Mouse (Mus musculus) thymus, postnatal 25 days (tissue): ENCODE data around the gene Mrps23.
"Not testable (repeated sequence)": the region's sequence is repeated elsewhere in the genome, so short reads cannot be mapped to it uniquely, and the experiment has no call there.

Source experiments
- DNase-seq: peaks from one replicate; pipeline ENCODE4 v3.0.0; 2022

Gene Mrps23

GRCm38 (mm10) chr11:88180467-88180958 is 23.7 kb upstream of the Mrps23 start:
- no peak for DNase-seq

GRCm38 (mm10) chr11:88180959-88181619 is 23.1 kb upstream of the Mrps23 start:
- no peak for DNase-seq

DNA sequence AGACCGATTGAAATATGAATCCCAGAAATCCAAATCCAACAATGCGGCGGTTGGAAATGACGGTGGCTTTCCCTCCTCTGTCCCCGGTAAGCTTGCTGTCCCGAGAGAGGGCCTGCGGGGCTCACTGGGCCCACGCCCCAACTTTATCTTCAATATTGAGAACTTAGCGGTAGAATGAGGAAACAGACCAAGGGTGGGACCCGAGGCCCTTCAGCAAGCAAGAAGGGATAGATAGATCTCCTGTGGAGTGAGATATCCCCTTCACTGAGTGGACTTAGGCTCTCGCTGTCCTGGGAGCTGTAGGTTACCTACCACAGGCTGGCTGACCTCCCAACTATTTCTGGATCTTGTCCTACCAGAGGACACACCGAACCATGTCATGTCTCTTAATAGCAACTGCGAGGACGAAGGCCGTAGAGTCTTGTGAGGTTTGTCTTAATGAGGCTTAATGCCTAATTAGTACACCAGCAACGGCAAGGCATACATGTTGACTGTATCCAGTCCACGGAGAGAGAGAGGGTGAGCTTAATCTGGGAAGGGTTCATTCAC is 19.5 kb upstream of the Mrps23 start:
- DNase-seq = no peak

GRCm38 (mm10) chr11:88186078-88186946 is 17.9 kb upstream of the Mrps23 start:
- DNase-seq = no peak

DNA sequence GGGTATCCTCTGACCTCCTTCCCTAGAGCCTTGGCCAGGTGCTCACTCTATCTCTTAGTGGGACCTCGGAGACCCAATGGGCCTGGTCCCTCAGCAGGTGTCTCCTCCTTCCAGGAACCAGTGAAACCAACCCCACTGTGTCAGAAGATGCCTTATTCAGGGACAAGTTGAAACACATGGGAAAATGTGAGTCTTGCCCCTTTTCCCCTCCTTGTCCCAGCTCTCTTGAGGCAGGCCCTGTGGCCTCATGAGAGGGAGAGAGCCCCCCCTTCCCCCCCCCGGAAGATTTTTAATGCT is 17.3 kb upstream of the Mrps23 start:
- DNase-seq = no peak

DNA sequence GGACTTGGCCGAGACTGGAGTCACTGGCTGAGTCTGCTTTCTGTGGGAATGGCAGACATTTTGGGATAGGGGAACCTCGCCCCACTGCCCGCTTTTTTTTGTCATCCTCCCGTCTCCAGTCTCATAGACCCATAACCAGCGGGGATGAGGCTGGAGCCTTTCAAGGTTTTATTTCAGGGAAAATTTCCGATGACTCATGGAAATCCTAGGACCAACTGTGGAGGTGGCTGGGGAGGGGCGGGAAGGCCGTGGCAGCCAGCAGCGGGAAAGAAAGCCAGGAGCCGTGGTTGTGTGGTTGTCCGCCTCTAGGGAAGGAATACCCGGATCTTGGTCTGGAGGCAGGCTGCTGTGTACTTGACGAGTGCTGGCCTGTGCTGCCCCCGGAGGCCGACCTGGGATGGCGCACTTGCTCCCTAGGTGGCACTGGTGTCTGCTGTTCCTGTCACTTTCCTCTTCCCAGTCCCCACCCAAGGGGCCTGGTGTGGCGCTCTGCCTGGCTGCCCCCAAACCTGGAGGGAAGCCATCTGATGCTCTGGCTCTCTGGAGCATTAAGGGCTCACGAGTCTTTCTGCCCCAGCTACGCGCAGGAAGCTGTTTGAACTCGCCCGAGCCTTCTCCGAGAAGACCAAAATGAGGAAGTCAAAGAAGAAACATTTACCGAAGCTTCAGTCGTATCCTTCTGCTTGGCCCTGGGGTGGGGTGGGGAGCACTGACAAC is 16.6 kb upstream of the Mrps23 start:
- DNase-seq = peak; percentile 84

GRCm38 (mm10) chr11:88188216-88188615 is 16.0 kb upstream of the Mrps23 start:
- no peak for DNase-seq

GRCm38 (mm10) chr11:88188635-88189034 is 15.6 kb upstream of the Mrps23 start:
- DNase-seq = no peak

DNA sequence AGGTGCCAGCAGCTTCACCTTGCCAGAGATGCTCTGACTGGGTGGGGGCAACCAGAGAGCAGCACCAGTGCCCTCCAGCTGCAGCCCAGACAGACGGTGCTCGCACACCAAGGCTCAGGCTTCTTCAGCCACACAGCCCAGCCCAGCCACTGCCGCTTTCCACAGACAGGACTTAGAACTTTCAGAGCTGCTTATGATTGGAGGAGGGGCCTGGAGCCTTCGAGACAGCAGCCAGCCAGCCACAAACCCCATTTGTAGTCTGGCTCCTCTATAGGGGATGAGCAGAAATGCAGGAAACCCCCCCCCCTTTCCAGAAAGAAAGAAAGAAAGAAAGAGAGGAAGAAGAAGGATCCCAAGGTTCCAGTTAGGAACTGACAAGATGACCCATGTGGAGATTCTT is 11.6 kb upstream of the Mrps23 start:
- peak; percentile 62 for DNase-seq

- peak; percentile 18 for DNase-seq
Measured at GRCm38 (mm10) chr11:88193098-88193823, 10.9 kb upstream of the Mrps23 start.

DNA sequence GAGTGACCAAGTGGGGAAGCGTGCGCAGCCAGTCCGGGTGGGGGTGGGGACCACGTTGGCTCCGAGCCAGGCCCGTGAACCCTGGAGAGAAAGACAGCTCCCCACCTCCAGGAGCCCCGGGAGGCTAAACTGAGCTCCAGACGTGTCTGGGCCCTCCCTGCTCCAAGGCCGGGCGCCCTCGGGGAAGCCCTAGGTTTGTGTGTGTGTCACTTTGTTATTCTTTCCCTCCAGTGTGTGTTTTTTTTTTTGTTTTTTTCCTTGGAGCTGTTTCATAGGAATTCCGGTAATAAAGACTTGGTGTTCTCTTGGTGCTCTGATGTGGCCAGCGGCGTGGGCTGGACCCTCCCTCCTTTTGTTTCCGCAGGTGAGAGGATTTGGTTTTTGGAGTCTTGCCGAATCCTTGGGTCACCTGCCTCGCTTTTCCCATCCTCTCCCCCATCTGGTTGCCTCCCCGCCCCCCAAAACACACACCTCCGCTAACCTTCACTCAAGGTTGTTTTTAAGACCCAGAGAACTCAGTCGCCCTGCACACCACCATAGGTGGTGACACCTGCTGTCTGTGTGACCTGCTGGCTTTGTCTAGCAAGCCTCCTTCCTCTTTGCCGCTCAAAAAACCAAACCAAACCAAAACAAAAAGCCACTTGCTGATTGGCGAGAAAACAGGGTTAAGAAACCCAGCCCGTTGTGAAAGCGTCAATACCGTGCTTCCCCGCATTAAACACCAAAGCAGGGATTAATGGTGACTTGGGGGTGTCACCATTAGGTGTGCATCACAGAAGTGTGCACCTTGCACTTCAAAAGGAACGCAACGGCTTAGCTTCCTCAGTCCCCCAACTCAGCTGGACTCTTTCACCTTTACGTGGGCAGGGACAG is 10.1 kb upstream of the Mrps23 start:
- peak; percentile 46 for DNase-seq

- not testable (repeated sequence) for DNase-seq
Measured at GRCm38 (mm10) chr11:88195699-88196098, 8.5 kb upstream of the Mrps23 start.

DNA sequence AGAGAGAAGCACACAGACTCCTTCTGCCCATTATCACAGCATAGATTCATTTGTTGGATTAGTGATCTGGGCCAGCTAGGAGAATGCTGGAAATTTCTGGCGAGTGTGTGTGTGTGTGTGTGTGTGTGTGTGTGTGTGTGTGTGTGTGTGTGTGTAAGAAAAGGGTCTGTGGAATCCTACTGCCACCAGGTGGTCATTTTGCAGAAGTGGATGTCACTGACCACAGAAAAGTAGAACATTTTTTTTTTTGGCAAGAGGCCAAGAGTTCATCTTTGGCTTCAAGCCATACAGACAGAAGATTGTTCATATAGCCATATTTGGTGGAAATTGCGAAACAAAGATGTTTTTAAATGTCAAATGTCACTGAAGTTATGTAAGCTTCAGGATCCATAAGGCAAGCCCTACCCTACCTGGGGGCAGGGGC is 7.0 kb upstream of the Mrps23 start:
- DNase-seq = peak; percentile 30

DNA sequence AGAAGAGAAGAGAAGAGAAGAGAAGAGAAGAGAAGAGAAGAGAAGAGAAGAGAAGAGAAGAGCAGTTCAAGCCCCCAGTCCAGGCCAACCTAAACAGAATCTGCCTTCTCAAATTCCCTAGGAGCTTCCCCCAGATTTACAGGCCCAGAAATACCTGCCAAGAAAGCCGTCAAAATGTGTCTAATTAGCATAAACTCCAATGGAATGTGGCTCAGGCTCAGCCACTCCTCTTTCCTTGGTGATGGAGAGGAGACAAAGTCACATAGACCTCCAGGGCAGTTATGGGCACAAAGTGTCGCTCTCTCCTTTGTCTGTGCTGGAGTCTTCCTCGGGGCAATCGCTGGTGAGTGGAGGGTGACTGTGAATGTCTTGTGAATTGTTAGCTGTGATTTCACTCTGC is 6.0 kb upstream of the Mrps23 start:
- no peak for DNase-seq

- DNase-seq = no peak
Measured at GRCm38 (mm10) chr11:88201172-88201571, 3.0 kb upstream of the Mrps23 start.

- DNase-seq = no peak
Measured at GRCm38 (mm10) chr11:88202077-88202476, 2.1 kb upstream of the Mrps23 start.

GRCm38 (mm10) chr11:88204593-88205368 is 593 bp downstream of the Mrps23 start:
- DNase-seq = no peak

DNA sequence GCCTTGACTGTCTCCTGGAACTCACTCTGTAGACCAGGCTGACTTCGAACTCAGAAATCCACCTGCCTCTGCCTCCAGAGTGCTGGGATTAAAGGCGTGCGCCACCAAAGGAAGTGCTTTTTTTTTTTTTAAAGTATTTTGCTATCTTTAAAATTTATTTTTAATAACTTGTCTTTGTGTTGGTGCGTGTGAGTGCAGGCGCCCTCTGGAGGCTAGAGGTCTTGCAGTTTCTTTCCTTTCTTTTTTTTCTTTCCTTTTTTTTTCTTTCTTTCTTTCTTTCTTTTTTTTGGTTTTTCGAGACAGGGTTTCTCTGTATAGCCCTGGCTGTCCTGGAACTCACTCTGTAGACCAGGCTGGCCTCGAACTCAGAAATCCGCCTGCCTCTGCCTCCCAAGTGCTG is 2.4 kb downstream of the Mrps23 start:
- not testable (repeated sequence) for DNase-seq

GRCm38 (mm10) chr11:88207697-88208096 is 3.5 kb downstream of the Mrps23 start:
- no peak for DNase-seq

- no peak for DNase-seq
Measured at GRCm38 (mm10) chr11:88211824-88212582, 7.8 kb downstream of the Mrps23 start.
